Mouse (Mus musculus) sigmoid colon, adult 10 weeks (tissue): Measurements from ENCODE around the gene Capsl. TPM values are rescaled to one million over a fixed set of nuclear protein-coding genes. Genes with fewer than 3 reads are reported as not detected.

Source experiments
- polyA plus RNA-seq: library from polyadenylated mRNA; stranded (reverse); fragments of 350-450 nt; fragmentation: Illumina TruSeq; extraction: RNeasy Lipid Tissue Mini Kit (QIAGEN cat#74804); gene quantifications from one replicate; pipeline ENCODE4 v1.2.3, GENCODE M21; 2014; ENCODE audit warnings: low read depth, low replicate concordance

The Capsl gene
- polyA plus RNA-seq = 19.4 TPM

GRCm38 (mm10) chr15:9435534-9436180, at the start of gene Capsl:
Capsl (plus strand) TSS chr15:9436028.

Other genes starting within 250 kb of the Capsl start
- gene Ugt3a1, start 159.1 kb upstream of the Capsl start, polyA plus RNA-seq = not detected
- not detected for gene Ugt3a2, start 100.5 kb upstream of the Capsl start, polyA plus RNA-seq
- 8.8 TPM for gene Il7r, start 94.1 kb downstream of the Capsl start, polyA plus RNA-seq